Mouse (Mus musculus) brain, embryonic 14.5 days (tissue): ENCODE measurements around the gene Mapkapk3. TPM values are rescaled to one million over a fixed set of nuclear protein-coding genes. Genes with fewer than 3 reads are reported as not detected.

ENCODE experiments used
- DNase-seq: peaks from one replicate; pipeline ENCODE4 v3.0.0-alpha.2; 2011; ENCODE audit warnings: low read depth
- CTCF ChIP-seq: fragments of 200-500 bp; IDR thresholded peaks from 2 replicates; pipeline ENCODE4 v1.5.1; 2012; ENCODE audit warnings: inconsistent platforms, mild to moderate bottlenecking, moderate library complexity, borderline replicate concordance; ENCODE audit not compliant: insufficient read depth, insufficient read length; ENCODE audit errors: extremely low read depth
- POLR2A ChIP-seq: fragments of 200-500 bp; IDR thresholded peaks from 2 replicates; pipeline ENCODE4 v1.6.1; 2012; ENCODE audit warnings: mild to moderate bottlenecking, inconsistent platforms, borderline replicate concordance; ENCODE audit not compliant: poor library complexity, insufficient read depth, insufficient read length, severe bottlenecking; ENCODE audit errors: extremely low read depth
- polyA plus RNA-seq: library from polyadenylated mRNA; depleted of rRNA; stranded (reverse); fragments of >200 nt; gene quantifications from 2 replicates; pipeline ENCODE4 v1.2.3, GENCODE M21; 2012

Mapkapk3 gene
- polyA plus RNA-seq, 1 experiment, result 3.3 TPM

GRCm38 (mm10) chr9:107269772-107270171 lies 19.9 kb downstream of the Mapkapk3 start:
- no peak for TF ChIP-seq CTCF
- TF ChIP-seq POLR2A, result no peak
- no peak for DNase-seq

- no peak for DNase-seq
- TF ChIP-seq CTCF (no peak), POLR2A (no peak)
Measured at GRCm38 (mm10) chr9:107267721-107268402, 21.8 kb downstream of the Mapkapk3 start.

GRCm38 (mm10) chr9:107267028-107267427 lies 22.6 kb downstream of the Mapkapk3 start:
- DNase-seq, result no peak
- TF ChIP-seq POLR2A (no peak), CTCF (no peak)

- no peak for TF ChIP-seq CTCF
- TF ChIP-seq POLR2A, result no peak
- DNase-seq, result no peak
Measured at GRCm38 (mm10) chr9:107264731-107265130, 24.9 kb downstream of the Mapkapk3 start.

- TF ChIP-seq POLR2A, result no peak
- no peak for TF ChIP-seq CTCF
- DNase-seq, result no peak
Measured at GRCm38 (mm10) chr9:107263912-107264311, 25.8 kb downstream of the Mapkapk3 start.

- TF ChIP-seq POLR2A, result no peak
- no peak for TF ChIP-seq CTCF
Measured at GRCm38 (mm10) chr9:107262375-107262774, 27.3 kb downstream of the Mapkapk3 start.

GRCm38 (mm10) chr9:107261792-107262191 lies 27.9 kb downstream of the Mapkapk3 start:
- DNase-seq, result no peak
- no peak for TF ChIP-seq CTCF
- TF ChIP-seq POLR2A, result no peak

More at GRCm38 (mm10) chr9:107262375-107262774, 27.3 kb downstream of the Mapkapk3 start:
- no peak for DNase-seq

GRCm38 (mm10) chr9:107260836-107261235 lies 28.8 kb downstream of the Mapkapk3 start:
- peak; percentile 43 for DNase-seq
- TF ChIP-seq POLR2A, result no peak

- DNase-seq, result no peak
- no peak for TF ChIP-seq POLR2A
- TF ChIP-seq CTCF, result no peak
Measured at GRCm38 (mm10) chr9:107260429-107260828, 29.2 kb downstream of the Mapkapk3 start.

GRCm38 (mm10) chr9:107259571-107259970 lies 30.1 kb downstream of the Mapkapk3 start:
- TF ChIP-seq CTCF (no peak), POLR2A (no peak)
- DNase-seq, result peak; percentile 70

- TF ChIP-seq POLR2A, result no peak
- TF ChIP-seq CTCF, result no peak
- DNase-seq, result peak; percentile 75
Measured at GRCm38 (mm10) chr9:107255596-107255995, 34.1 kb downstream of the Mapkapk3 start.

- no peak for TF ChIP-seq CTCF
- no peak for TF ChIP-seq POLR2A
- no peak for DNase-seq
Measured at GRCm38 (mm10) chr9:107254925-107255324, 34.8 kb downstream of the Mapkapk3 start.

GRCm38 (mm10) chr9:107254476-107254875 lies 35.2 kb downstream of the Mapkapk3 start:
- DNase-seq, result peak; percentile 90
- no peak for TF ChIP-seq CTCF

- TF ChIP-seq POLR2A (no peak), CTCF (no peak)
- DNase-seq, result peak; percentile 92
Measured at GRCm38 (mm10) chr9:107252164-107252563, 37.5 kb downstream of the Mapkapk3 start.

GRCm38 (mm10) chr9:107250416-107251337 lies 39.0 kb downstream of the Mapkapk3 start:
- TF ChIP-seq CTCF, result no peak
- DNase-seq, result no peak
